Mouse (Mus musculus): ENCODE results near the gene Gm21976.

The Gm21976 gene

GRCm38 (mm10) chr13:98279686-98280085 is at the start of gene Gm21976:
Gene Gm21976, plus strand, starts transcription at chr13:98279887.
- no peak for DNase-seq (ENCODE audit: low read depth in 2 of 2, low spot score in 2 of 2)

- no peak for DNase-seq (ENCODE audit: low read depth in 2 of 2, low spot score in 2 of 2)
These were observed 49.2 kb upstream of the Gm21976 start for GRCm38 (mm10) chr13:98230511-98230910.

- DNase-seq (ENCODE audit: low read depth in 2 of 2, low spot score in 2 of 2) = no peak
These were observed 44.2 kb upstream of the Gm21976 start for GRCm38 (mm10) chr13:98235451-98235850.

GRCm38 (mm10) chr13:98239978-98240641 is 39.6 kb upstream of the Gm21976 start:
- peak; percentile 9 to 38 for DNase-seq (ENCODE audit: low read depth in 2 of 2, low spot score in 2 of 2)

GRCm38 (mm10) chr13:98241531-98242282 is 38.0 kb upstream of the Gm21976 start:
- no peak for DNase-seq (ENCODE audit: low read depth in 2 of 2, low spot score in 2 of 2)

- no peak for DNase-seq (ENCODE audit: low read depth in 2 of 2, low spot score in 2 of 2)
These were observed 34.9 kb upstream of the Gm21976 start for GRCm38 (mm10) chr13:98244571-98245350.

- DNase-seq (ENCODE audit: low read depth in 2 of 2, low spot score in 2 of 2) = no peak
These were observed 34.3 kb upstream of the Gm21976 start for GRCm38 (mm10) chr13:98245386-98245785.

GRCm38 (mm10) chr13:98249594-98249993 is 30.1 kb upstream of the Gm21976 start:
- DNase-seq (ENCODE audit: low read depth in 2 of 2, low spot score in 2 of 2) = no peak

- DNase-seq (ENCODE audit: low read depth in 2 of 2, low spot score in 2 of 2) = no peak
These were observed 24.8 kb upstream of the Gm21976 start for GRCm38 (mm10) chr13:98254921-98255320.

- peak; percentile 95 to 96 for DNase-seq (ENCODE audit: low read depth in 2 of 2, low spot score in 2 of 2)
These were observed 16.8 kb upstream of the Gm21976 start, which contains the start of the genes Utp15 and Ankra2 for GRCm38 (mm10) chr13:98262636-98263457. Gene Utp15, minus strand, starts transcription at chr13:98263041. Gene Ankra2, plus strand, starts transcription at chr13:98263074.

- DNase-seq (ENCODE audit: low read depth in 2 of 2, low spot score in 2 of 2) = no peak
These were observed 16.2 kb upstream of the Gm21976 start for GRCm38 (mm10) chr13:98263458-98263987.

GRCm38 (mm10) chr13:98264111-98264510 is 15.6 kb upstream of the Gm21976 start:
- DNase-seq (ENCODE audit: low read depth in 2 of 2, low spot score in 2 of 2) = no peak

GRCm38 (mm10) chr13:98274023-98274422 is 5.7 kb upstream of the Gm21976 start:
- no peak for DNase-seq (ENCODE audit: low read depth in 2 of 2, low spot score in 2 of 2)

GRCm38 (mm10) chr13:98275646-98276045 is 4.0 kb upstream of the Gm21976 start:
- no peak for DNase-seq (ENCODE audit: low read depth in 2 of 2, low spot score in 2 of 2)

- DNase-seq (ENCODE audit: low read depth in 2 of 2, low spot score in 2 of 2) = no peak
These were observed 3.4 kb upstream of the Gm21976 start for GRCm38 (mm10) chr13:98276253-98276652.

GRCm38 (mm10) chr13:98277501-98277900 is 2.2 kb upstream of the Gm21976 start:
- no peak for DNase-seq (ENCODE audit: low read depth in 2 of 2, low spot score in 2 of 2)

- no peak for DNase-seq (ENCODE audit: low read depth in 2 of 2, low spot score in 2 of 2)
These were observed 1.4 kb downstream of the Gm21976 start for GRCm38 (mm10) chr13:98280990-98281650.

GRCm38 (mm10) chr13:98290719-98291118 is 11.0 kb downstream of the Gm21976 start:
- no peak for DNase-seq (ENCODE audit: low read depth in 2 of 2, low spot score in 2 of 2)

GRCm38 (mm10) chr13:98291712-98292111 is 12.0 kb downstream of the Gm21976 start:
- no peak for DNase-seq (ENCODE audit: low read depth in 2 of 2, low spot score in 2 of 2)

GRCm38 (mm10) chr13:98296072-98296471 is 16.4 kb downstream of the Gm21976 start:
- DNase-seq (ENCODE audit: low read depth in 2 of 2, low spot score in 2 of 2) = no peak

Measured in CD8-positive naive resting alpha-beta T cell, adult 2 months (primary cell).